Mouse (Mus musculus) frontal cortex, adult 2 months (tissue): Measurements from ENCODE around the gene Fam216a. TPM values are rescaled to one million over a fixed set of nuclear protein-coding genes. Genes with fewer than 3 reads are reported as not detected.

Experiments
- DNase-seq, 2 experiments: peaks; one replicate each; pipeline ENCODE4 v3.0.0; 2022; ENCODE audit warnings: low spot score in 1 of 2; ENCODE audit errors: extremely low spot score in 1 of 2
- polyA plus RNA-seq: library from polyadenylated mRNA; depleted of rRNA; stranded (reverse); fragments of >200 nt; gene quantifications from 2 replicates; pipeline ENCODE4 v1.2.3, GENCODE M21; 2012

Fam216a gene
- polyA plus RNA-seq, 1 experiment: 102 TPM

DNA sequence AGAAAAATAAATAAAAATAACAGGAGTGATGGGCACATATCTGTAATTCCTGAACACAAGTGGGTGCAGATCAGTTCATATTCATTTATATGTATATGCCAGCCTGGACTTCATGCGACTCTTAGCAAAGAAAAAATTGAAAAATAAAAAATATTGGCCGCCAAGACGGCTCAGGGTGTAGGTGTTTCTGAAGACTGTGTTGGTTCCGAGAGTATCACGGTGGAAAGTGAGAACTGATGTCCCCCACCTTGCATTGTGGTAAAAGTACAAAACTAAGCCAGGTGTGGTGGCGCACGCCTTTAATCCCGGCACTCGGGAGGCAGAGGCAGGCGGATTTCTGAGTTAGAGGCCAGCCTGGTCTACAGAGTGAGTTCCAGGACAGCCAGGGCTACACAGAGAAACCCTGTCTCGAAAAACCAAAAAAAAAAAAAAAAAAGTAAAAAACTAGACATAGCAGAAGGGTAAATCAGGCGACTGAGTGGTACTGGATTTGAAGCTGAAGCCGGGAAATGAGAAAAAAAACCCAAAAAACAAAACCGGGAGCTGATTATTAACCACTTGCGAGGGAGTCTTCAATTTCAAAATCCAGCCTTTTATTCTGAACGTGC is 19.1 kb upstream of the Fam216a start:
- no peak for DNase-seq

DNA sequence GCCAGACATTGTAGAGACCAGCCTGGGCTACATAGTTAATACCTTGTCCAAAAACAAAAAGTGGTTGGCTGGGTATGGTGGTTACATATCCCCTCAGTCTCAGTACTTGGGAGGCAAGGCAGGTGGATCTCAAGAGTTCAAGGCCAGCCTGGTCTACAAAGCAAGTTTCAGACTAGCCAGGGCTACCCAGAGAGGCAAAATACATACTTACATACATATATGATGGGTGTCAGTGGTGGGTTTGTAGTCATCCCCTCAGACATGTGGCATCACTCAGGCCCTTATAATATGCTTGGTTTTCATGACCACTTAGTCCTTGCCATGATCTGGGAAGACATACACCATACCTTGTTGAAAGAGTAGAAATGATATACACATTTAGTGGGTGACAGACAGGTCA is 18.5 kb upstream of the Fam216a start:
- DNase-seq: no peak

DNA sequence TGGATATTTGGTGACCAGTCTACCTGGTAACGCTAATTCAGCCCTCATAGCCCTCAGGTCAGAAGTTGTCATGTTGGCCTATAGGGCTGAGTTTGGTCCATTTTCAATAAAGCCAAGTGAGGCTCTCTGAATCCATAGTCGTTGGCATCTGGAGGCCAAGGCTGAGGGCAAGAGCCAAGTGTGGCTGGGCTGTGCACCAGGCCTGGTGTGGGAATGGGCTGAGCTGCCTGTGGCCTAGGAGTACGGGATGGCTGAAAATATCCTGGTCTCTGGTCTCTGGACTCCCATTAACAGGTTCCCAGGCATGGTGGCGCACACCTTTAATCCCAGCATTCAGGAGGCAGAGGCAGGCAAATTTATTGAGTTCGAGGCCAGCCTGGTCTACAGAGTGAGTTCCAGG is 17.8 kb upstream of the Fam216a start:
- no peak for DNase-seq

DNA sequence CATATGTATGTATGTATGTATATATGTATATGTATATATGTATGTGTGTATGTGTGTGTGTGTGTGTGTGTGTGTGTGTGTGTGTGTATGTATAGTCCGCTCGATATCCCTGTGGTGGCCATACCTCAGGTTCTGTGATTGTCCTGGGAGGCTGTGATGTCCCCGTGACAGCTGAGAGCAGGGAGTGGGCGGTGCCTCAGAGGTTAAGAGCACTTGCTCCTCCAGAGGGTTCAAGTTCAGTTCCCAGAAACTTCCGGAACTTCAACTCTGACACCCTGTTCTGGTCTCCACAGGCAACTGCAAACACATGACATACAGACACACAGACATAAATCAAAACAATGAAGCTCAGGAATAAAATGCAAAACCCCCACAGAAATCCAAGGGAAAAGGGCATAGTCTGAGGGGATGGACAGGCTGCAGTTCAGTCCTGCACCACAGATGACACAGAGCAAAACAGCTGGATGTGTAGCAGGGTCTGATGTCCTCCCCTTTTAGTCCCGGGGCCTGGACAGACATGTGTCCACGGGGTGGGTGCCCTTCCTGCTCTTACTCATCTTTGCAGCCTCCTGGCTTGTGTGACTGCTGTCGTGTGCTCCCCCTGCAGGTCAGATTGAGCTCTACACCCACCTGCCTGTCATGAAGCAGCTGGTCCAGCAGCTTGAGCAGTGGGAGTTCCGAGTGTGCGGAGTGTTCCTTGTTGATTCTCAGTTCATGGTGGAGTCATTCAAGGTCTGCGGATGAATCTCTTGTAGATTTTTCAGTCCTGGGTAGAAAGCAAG is 7.4 kb upstream of the Fam216a start:
- DNase-seq: peak; percentile 73 to 89

DNA sequence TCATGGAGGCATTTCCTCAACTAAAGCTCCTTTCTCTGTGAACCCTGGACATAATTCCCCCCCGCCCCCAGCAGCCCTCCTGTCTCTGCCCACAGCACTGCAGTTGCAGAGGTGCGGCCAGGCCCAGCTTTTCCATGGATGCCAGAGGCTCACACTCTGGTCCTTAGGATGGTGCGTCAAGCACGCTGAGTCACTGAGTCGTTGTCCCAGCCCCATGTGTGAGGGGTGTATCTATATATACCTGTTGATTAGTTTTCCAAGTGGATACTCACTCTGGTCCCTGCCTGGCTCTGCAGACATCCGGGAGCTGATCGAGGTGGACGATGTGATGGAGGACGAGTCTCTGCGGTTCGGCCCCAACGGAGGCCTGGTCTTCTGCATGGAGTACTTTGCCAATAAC is 6.0 kb upstream of the Fam216a start:
- DNase-seq: no peak

DNA sequence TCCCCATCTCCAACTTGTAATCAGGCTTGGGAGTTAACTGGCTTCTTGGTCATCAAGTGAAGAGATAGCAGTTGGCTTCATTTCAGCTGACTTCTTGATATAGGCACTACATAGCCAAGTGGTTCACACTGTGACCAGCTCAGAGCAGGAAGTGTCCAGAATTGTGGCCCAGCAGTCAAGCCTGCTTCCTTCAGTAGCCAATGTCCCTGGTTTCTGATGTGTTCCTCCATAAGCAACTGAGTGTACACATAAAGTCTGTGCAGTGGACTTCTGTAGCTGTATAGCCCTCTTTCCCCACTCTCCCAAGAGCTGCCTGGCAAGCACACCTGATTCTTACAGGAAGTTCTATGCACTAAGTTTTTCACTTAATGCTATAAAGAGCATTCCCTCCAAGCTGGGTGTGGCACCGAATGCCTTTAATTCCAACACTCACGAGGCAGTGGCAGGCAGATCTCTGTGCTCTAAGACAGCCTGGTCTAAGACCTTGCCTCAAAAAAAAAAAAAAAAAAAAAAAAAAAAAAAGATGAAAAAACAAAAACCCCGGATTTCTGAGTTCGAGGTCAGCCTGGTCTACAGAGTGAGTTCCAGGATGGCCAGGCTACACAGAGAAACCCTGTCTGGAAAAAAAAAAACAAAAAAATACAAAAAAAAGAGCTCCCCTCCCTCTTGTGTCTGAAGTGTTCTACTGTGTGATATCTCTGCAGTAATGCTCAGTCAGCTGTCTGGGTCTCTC is 5.1 kb upstream of the Fam216a start:
- no peak for DNase-seq

DNA sequence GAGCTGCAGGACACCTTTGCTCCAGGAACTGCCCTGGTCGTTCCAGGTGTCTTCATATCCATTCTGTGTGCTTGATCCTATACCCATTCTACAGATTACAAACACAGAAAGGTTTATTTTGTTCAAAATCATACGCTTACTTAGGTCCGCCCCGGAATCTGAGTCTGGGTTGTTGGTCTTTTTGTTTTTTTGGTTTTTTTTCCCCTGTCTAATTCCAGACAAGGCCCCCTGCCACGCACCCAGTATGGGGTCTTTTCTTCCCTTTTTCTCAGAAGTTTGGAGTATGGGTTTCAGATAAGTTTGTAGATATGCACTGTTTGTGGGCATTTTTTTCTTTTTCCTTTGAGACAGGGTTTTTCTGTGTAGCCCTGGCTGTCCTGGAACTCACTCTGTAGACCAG is 714 bp upstream of the Fam216a start:
- DNase-seq: no peak

DNA sequence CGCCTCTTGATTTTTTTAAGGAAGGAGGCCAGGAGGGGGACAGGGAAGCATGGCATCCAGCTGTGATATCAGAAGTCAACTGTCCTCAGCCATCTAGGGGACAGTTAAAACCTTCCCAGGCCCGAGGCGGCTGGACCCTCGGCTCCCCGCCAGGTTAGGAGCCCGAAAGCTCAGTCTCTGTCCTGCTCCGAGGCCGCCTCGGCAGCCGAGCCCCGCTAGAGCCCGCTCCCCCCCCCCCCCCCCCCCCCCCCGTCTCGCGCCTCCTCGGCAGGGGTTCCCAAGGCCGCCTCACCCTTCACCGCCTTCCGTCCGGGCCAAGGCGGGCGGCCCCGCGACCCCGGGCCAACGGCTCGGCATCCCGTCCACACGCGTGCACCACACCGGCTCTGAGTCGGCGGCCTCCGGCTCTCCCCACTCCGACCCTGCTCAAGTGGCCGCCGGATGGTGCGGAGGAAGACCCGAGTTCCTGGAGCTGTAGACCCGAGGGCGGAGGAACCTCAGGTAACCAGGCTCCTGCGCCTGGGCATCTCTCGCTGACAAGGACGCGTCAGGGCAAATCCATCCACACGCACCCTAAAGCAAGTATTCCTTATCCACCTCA is 473 bp downstream of the Fam216a start, which contains the start of gene Gpn3:
Gene Gpn3, plus strand, starts transcription at position 286 of the 601 bp plus-strand sequence.
- DNase-seq: no peak

DNA sequence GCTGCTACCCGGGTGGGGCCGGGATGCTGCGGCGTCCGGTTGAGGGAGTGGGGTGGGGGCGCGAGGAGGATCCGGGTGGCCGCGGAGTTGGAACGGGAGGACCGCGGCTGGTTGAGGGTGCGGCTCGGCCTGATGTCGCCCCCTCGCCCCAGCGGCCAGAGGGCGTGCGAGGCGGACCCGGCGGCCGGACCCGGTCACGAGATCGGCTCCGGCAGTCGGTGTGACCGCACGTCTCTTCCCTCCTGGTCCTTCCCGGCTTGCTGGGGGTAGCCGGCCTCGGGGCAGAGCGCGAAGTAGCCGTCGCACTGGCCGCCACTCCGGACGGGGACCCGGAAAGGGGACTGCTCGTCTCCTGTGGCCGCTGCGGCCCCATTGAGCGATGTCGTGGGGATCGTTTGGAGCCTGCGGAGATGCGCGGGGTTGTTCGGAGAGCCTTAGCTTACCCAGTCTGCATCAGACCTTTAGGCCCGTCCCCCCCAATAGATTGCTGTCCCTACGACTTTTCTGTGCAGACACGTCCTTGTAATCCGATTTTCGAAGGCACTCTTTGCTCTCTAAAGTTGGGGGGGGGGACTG is 17.6 kb downstream of the Fam216a start:
- DNase-seq: no peak

DNA sequence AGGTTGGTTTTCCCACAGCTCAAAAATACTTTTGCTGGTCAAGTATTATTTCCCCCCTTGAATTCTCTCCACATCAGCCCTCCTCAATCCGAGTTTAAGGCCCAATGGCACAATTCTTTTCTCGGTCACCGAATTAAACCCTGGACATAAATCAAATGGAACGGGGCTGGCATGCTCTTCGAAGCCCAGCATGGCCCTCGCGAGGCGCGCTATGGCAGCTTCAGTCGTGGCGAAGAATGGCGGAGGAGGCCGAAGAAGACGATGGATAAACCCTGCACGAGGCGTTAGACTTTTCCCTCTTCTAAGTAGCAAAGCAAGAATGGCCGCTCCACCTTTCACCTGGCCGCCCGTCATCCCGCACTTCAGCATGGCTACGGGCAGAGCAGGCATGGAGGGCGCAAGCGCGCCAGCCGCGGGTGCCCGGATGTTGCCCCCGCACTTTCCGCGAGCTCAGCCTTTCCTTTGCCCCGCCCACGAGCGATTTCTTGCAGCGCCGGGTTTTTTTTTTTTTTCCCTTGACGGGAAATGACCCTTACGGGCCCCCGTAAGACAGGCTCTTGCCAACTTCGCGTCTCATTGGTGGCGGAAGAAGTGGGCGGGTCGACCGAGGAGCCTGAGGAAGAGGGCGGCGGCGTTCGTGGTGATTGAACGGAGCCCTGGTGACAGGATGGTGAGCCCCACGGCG is 18.2 kb downstream of the Fam216a start, which contains the start of the genes Rad9b and Vps29:
Gene Rad9b, minus strand, starts transcription at position 427 of the 685 bp plus-strand sequence.
Gene Vps29, plus strand, starts transcription at position 563 of the 685 bp plus-strand sequence.
- DNase-seq: peak; percentile 91 to 99

DNA sequence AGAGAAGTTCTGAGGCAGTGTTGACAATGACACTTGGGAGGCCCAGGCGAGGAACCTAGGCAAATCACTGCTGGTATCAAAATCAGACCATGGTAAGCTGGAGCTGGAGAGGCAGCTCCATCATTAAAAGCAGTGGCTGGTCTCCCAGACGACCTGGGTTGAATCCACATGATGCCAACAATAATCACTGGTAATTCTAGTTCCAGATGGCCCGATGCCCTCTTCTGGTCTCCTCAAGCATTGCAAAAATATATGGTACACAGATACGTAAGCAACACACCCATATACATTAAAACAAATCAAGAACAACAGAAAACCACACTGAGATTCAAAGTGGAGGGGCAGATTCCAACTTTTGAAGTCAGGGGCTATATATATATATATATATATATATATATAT is 26.4 kb downstream of the Fam216a start:
- DNase-seq: no peak

DNA sequence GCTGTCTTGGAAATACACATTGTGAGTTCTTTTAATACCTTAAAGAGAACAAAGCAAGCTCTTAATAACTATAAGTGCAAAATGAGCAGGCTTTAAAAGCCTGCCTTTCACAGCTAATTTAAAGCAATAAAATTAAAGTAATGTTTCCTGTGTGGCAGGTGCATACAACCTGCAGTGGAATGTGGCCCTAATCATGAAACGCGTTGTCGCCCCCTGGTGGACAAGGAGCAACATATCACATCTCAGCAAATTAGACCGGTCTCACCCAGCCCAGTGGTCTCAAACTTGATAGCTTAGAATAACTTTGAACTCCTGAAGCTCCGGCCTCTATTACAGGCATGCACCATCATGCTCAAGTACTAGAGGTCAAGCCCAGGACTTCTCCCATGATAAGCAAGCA is 27.9 kb downstream of the Fam216a start:
- DNase-seq: peak in 1 of 2 experiments; percentile 85

DNA sequence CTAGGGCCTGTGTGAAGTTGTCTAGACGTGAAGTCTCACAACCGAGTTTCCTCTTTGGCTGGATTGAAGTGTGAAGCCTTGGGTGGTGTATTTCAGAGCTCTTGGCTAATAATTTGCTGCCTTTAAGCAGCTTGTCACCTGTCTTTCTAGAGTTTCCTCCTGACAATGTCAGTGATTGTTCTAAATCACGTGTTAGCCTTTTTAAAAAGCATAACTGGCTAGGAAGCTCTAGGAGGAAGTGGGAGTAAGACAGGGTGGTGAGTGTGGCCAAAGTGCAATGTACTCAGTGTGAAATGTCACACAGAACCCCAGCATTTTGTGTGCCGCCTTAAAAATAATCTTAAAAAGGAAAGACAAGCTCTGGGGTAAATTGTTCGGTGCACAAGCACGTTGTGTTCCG is 28.4 kb downstream of the Fam216a start:
- no peak for DNase-seq

DNA sequence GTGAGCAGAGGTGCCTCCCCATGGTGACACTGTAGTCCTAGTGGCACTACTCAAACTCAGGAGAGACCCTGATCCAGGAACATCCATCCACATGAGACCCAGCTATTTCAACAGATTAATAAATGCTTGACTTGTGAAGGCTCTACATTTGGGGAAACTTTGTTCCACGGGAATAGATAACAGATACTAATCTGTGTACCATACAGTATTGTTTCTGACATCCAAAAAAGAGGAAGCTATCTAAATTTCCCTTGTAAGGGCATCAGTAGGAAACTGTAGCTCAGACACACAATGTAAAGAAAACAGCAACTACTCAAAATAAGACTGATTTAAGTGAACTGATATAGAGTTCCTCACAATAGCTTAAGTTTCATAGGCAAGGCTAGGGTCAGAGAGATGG is 29.3 kb downstream of the Fam216a start:
- no peak for DNase-seq

DNA sequence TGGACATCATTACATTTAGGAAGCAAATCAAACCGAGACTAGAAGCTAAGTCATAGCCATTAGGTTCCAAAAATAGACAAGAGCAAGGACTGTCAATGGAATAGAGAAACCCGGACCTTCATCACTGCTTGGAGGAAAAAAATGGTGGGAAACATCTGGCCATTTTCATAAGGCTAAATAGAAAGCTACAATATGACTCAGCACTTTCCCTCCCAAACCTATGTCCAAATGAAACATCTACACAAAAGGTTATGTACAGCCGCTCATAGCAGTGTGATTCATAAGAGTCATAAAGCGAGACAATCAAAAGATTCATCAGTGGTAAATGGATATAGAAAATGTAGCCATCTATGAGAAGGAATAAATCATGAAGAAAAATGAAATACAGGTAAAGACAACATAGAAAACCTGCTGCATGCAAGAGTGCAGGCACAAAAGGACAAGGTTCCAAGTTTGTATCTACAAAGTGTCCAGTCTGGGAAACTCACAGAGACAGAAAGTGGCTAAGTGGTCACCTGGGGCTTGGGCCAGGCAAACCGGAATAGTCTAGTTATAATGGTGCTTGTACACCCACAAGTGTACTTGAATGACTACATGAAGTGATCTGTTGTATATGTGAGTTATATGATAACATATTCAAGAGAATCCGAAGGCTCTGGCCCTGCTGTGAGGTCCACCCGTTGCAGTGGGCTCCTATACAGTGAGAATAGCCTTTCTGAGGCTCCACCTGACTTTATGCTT is 35.4 kb downstream of the Fam216a start:
- DNase-seq: no peak

DNA sequence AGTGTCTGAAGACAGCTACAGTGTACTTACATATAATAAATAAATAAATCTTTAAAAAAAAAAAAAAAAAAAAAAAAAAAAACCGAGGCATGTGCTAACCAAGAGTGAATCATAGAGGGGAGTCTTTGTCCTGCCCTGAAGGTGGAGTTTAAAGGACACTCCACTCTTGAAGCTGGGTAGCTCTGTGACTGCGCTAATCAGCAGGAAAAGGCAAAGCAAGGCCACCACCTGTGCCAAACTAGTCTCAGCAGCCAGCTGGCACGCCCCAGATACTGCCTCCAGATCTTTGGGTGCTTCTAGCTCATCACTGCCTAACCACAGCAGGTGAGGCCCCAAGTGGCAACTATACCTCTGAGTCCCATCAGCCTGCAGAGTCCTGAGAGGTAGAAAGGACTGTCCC is 37.5 kb downstream of the Fam216a start:
- no peak for DNase-seq

DNA sequence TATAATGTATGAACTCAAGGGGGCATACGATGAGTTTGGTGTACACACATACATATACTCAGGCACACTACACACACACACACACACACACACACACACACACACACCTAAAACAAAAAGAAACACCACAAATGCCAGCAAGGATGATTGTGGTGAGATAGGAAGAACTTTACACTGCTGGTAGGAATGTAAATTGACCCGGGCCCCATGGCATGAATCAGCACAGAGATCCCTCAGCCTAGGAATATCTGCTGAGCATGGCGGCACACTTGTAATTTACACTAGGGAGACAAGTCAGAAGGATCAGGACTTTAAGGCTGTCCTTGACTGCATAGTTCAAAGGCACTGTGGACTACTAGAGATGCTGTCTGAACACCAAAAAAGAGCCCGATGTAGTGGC is 41.9 kb downstream of the Fam216a start:
- no peak for DNase-seq

DNA sequence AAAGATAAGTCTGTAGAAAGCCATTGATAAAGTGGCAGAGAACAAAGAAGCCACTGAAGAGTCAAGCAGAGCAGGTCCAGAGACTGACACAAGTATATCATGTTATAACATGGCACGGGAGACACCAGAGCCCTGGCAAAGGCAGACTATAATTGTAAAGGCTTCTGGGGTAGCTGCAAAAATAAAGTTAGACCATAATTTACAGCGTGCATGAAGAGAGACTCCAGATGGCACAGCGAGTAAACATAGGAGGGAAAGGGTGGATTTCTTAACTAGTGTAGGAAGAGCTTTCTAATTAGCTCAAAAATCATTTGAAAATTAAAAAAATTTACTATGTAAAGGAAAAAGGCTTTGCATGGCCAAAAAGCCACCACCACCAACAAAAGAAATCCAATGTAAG is 44.9 kb downstream of the Fam216a start:
- no peak for DNase-seq

DNA sequence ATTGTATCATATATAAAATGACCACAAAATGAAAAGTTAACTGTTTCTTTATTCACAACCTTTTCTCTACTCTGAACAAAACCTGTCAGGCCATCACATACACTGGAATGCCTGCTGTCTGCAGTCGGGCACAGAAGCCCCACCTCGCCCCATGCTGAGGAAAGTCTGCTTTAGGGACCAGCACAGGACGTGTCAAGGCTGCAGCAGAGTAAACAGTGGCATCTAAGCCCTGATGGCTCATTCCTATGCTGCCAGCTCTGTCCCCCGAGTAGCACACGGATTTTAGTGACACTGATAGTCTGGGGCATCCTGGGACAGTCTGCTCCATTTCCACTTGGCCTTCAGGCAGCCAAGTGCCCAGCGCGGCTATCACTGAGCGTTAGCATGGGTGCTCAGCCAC is 46.7 kb downstream of the Fam216a start:
- no peak for DNase-seq
